Mouse (Mus musculus) embryo, embryonic 9.5 days (tissue): ENCODE results near the gene Gse1.

Source experiments
- DNase-seq: peaks from one replicate; pipeline ENCODE4 v3.0.0-alpha.2; 2017; ENCODE audit errors: extremely low spot score

Gse1 gene

DNA sequence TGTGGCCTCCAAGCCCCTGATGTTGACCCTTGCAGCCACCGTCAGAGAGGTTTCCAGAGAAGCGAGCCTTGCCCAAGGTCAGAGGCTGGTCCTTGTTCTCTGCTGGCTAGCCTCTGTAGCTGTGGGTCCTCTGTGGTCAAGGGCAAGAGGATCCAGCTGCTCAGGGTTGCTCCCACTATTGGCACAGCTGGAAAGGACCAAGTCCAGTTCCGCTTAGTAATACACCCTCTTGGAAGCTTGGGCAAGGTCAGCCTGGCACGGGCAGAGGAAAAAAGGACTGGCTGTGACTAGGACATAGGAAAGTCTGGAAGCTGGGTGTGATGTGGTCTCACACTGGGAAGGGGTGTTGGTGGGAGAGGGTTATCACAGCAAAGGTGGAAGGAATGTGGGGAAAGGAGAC is 220.9 kb downstream of the Gse1 start:
- no peak for DNase-seq

DNA sequence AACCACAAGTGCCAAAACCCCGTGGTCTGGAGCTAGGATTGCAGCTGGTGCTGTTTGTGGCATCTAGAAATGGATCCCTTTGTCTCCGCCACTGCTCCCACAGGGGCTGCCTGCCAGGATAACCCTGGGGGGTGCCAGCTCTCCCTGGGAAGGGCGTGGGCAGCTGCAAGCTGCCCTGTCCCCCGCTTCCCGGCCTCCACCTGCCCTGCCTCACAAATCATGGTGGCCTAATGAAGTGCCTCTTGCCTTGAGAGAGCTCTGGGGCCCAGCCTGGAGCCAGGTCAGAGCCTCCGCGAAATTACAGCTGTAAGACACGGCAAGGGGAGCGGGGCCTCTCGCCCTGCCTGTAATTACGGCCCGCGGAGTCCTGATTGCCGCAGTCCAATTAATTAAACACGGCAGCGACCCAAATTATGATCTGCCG is 221.4 kb downstream of the Gse1 start:
- DNase-seq: peak; percentile 50

GRCm38 (mm10) chr8:120452111-120452510 is 223.9 kb downstream of the Gse1 start:
- no peak for DNase-seq

- no peak for DNase-seq
These were observed 226.1 kb downstream of the Gse1 start for GRCm38 (mm10) chr8:120454404-120454803.

DNA sequence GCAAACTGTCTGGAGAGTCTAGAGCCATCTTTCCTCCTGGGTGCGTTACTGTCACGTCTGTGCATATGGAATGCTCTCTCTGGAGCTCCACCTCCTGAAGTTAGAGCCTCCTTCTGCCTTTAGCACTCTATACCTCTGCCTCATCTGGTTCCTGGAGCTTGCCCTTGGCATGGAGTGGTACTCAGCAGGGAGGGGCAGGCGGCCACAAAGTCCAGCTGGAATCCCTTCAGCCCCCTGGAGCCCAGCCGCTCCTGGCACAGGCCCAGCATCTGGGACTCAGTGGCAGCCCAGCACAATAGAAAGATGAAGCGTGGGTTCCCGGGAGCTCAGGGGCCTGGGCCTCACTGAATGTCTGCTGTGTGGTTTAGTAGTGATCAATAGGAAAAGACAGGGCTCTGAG is 232.1 kb downstream of the Gse1 start:
- no peak for DNase-seq

- DNase-seq: no peak
These were observed 233.9 kb downstream of the Gse1 start for GRCm38 (mm10) chr8:120462119-120462551.

- DNase-seq: no peak
These were observed 234.4 kb downstream of the Gse1 start for GRCm38 (mm10) chr8:120462611-120463010.

DNA sequence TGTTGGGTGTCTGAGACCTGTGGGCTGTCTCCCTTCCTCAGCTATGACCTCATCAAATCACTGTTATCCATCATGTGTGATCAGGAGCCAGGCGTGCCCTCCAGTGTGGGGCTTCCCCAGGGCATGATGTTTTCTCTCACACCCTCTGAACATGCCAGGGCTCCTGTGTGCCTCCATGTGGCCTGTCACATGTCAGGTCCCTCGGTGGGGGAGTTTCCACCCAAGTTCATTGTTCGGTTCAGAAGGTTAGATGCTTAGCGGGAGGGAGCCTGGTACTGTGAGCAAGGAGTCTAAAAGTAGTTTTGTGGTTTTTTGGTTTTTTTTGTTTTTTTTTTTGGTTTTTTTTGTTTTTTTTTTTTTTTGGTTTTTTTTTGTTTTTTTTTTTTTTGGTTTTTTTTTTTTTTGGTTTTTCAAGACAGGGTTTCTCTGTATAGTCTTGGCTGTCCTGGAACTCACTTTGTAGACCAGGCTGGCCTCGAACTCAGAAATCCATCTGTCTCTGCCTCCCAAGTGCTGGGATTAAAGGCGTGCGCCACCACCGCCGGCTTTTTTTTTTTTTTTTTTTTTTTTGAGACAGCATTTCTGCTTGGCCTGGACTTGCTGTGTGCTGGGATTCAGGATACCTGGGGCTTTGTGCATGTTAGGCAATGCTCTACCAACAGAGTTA is 235.8 kb downstream of the Gse1 start:
- no peak for DNase-seq

DNA sequence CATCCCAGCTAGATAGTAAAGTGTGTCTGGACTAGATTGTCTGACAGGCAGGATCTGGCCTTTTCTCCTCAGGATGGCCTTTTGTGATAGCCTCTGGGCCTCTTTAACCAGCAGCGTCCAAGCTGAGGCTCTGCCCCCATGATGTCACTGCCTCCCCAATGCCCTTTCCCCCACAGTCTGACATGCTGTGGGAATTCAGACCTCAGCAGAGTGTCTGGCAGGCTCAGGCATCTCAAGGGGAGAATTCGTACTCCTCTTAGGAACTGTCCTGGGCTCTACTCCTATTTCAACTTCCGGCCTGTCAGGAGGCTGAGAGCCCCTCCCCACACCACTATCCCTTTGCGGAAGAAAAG is 236.3 kb downstream of the Gse1 start:
- DNase-seq: no peak

DNA sequence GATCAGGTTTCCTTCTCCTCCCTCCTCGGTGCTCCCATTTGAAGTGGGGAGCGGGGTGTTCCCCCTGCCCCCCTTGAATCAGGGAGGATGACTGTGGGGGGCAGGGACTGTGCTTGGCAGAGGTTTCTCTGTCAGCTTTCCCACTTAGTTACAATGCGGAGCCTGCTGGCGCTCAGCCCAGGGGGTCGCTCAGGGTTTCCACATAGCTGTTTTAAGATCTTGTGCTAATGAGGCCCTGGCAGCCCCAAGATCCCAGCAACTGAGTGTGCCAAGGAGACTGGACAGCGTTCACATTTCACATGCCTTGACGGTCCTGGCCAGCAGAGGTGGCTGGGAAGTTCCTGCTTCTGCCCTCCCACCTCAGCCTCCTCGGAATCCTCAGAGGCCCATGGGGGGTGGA is 237.5 kb downstream of the Gse1 start:
- no peak for DNase-seq

GRCm38 (mm10) chr8:120466266-120466665 is 238.0 kb downstream of the Gse1 start:
- DNase-seq: no peak

DNA sequence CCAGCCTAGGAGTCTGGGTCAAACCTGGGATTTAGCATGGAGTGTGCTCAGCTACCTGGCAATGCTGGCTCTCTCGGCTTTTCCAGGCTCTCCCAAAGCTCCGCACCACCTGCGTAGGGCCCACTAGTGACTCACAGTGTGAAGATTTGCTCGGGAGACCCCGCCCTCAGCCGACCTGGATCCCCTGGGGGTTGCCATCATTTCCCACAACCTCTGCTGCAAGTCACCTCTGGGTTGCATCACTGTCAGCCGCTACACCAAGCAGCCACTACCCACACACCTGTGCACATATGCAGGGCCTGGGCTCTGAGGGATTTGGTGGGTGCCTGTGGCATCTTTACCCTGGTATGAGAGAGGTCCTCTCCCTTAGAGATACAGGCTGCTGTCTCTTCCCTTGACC is 239.3 kb downstream of the Gse1 start:
- no peak for DNase-seq

DNA sequence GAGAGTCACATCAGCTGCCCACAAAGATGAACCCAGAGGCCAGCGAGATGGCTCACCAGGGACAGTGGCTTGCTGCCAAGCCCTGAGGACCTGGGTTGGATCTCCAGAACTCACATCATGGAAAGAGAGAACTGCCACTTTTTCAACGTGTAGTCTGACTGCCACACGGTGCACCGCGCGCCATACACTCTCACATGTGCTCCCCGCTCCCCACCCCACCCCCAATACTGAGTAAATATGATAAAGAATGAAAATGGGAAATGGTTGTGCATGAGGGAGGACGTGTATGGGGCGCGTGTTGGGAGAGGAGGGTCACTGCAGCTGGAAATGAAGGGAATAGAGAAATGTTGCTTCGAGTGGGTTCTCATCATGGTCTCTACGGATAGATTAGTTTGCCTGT is 241.9 kb downstream of the Gse1 start:
- DNase-seq: no peak

GRCm38 (mm10) chr8:120471166-120471565 is 242.9 kb downstream of the Gse1 start:
- DNase-seq: no peak

DNA sequence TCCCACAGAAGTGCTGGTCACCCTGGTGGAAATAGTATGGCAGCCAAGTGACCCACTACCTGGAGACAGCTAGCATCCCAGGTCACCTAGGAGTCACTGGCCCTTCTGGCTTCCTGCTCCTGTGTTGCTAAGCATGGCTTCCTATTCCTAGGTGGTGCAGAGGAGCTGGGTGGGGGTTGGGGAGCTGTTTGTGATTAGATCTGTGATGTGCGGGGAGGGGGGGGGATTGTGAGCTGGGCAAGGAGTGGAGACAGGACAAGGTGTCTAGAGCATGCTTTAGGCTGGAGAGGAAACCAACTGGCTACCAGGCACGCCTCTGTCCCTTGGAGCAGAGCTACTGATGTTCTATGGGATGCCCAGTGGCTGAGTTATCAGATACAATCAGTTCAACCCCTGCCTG is 243.5 kb downstream of the Gse1 start:
- no peak for DNase-seq

DNA sequence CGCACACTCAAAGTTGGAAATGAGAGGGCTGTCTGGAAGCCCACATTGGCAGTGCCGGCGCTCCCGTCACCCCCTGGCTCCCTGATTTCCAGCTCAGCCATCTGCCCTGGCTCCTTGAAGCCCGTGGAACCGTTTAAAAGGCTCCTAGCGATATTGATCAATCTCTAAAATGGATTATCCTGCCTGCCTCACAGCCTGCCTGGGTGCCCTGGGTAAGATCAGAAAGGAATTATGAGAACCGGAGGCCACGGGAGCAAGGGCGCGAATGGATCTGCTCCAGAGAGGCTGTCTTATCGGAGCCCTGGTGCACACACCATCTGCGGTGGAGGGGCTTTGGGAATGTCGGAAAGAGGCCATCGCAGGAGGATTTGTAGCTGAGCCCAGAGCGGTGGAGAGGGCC is 244.0 kb downstream of the Gse1 start:
- no peak for DNase-seq

GRCm38 (mm10) chr8:120473729-120474364 is 245.6 kb downstream of the Gse1 start:
- DNase-seq: no peak

GRCm38 (mm10) chr8:120474496-120475235 is 246.4 kb downstream of the Gse1 start:
- no peak for DNase-seq

- no peak for DNase-seq
These were observed 247.4 kb downstream of the Gse1 start for GRCm38 (mm10) chr8:120475462-120476201.

DNA sequence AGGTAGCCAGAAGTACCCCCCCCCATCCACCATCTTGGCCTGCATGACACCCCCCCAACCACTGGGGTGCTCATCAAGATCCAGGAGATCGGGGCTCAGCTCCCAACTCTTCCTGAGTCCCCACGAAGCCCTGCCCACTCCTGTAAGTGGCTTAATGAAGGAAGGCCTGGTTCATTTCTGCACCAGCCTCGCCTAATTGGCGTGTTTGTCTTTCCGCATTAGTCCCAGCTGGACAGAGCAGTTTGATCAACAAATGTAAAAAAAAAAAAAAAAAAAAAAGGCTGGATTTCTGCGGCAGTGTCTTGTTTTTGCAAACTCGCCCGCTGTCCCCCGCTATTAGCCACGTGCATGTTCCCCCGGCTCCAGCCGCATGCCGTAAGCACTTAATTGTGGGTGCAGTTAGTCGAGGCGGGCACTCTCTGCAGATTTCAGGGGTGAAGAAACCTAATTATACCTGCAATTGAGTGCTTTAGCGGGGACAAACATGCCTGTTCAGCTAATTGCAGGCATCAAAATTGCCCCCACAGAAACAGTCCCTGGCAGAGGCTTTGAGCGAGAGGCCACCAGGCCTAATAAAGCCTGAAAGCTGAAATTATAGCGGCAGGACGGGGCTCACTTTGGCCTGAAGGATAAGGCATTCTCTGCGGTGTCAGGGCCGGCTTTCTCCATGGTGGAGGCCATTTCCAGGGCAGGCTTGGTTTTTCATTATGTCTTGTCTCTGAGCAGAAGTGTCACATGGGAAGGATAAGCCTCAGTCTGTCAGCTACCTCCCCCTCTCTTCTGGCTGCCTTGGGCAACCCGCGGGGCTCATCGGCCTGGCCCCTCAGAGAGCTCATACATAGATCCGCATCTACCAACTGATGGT is 248.7 kb downstream of the Gse1 start:
- no peak for DNase-seq

DNA sequence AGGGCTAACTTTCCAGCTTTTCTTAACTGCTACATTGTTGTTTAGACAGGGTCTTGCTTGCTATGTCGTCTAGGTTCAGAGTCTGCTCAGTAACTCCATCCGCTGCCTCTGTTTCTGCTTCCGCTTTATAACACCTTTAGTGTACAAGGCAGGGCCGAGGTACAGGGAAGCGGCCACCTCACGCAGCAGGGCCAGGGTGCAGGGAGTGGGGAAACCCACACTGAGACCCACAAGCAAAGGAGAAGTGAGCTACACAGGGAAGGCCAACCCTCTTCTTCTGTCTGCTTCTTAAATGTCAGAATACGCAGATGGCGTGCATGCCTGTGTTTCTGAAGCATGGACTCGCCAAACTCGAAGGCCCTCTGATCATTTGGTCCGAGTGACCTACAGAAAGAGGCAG is 250.5 kb downstream of the Gse1 start:
- no peak for DNase-seq
